Mouse (Mus musculus) olfactory bulb, adult 2 months (tissue): Measurements from ENCODE around the gene Pla2g2c.

Source experiments
- CTCF ChIP-seq: fragments of 200-500 bp; IDR thresholded peaks from 2 replicates; pipeline ENCODE4 v1.5.1; 2012; ENCODE audit warnings: low read depth, mild to moderate bottlenecking, low read length, moderate library complexity; ENCODE audit not compliant: insufficient read depth
- POLR2A ChIP-seq: fragments of 200-500 bp; IDR thresholded peaks from 2 replicates; pipeline ENCODE4 v1.6.1; 2012; ENCODE audit warnings: mild to moderate bottlenecking, low read depth, low read length, moderate library complexity; ENCODE audit not compliant: insufficient read depth

- no peak for TF ChIP-seq CTCF
- TF ChIP-seq POLR2A = no peak
Observed at GRCm38 (mm10) chr4:138677579-138677978, 47.0 kb upstream of the Pla2g2c start.
